Mouse (Mus musculus) heart, adult 2 months (tissue): ENCODE results near the gene Atp11b. TPM values are rescaled to one million over a fixed set of nuclear protein-coding genes. Genes with fewer than 3 reads are reported as not detected.

ENCODE experiments used
- DNase-seq, 2 experiments: peaks; one replicate each; pipeline ENCODE4 v3.0.0; 2021
- H3K27ac ChIP-seq: fragments of 200-600 bp; 2 replicates; pipeline ENCODE4 v1.8.1; 2022
- H3K27me3 ChIP-seq: fragments of 200-500 bp; 2 replicates; pipeline ENCODE4 v1.6.1; 2012; ENCODE audit warnings: mild to moderate bottlenecking, low read length, inconsistent platforms, mixed read lengths; ENCODE audit not compliant: control insufficient read depth, insufficient read depth
- H3K36me3 ChIP-seq: fragments of 200-500 bp; 2 replicates; pipeline ENCODE4 v1.6.1; 2012; ENCODE audit warnings: low read length, inconsistent platforms; ENCODE audit not compliant: control insufficient read depth, insufficient read depth
- H3K4me1 ChIP-seq: fragments of 200-500 bp; 2 replicates; pipeline ENCODE4 v1.6.1; 2011; ENCODE audit warnings: low read length; ENCODE audit not compliant: control insufficient read depth, insufficient read depth
- H3K4me3 ChIP-seq: fragments of 200-600 bp; 2 replicates; pipeline ENCODE4 v1.8.1; 2022
- H3K79me2 ChIP-seq: fragments of 200-500 bp; replicated peaks from 2 replicates; pipeline ENCODE4 v1.6.1; 2012; ENCODE audit warnings: mild to moderate bottlenecking, inconsistent platforms, low read length, moderate library complexity, mixed read lengths; ENCODE audit not compliant: control insufficient read depth, insufficient read depth
- H3K9ac ChIP-seq: fragments of 200-500 bp; 2 replicates; pipeline ENCODE4 v1.6.1; 2012; ENCODE audit warnings: low read depth, mild to moderate bottlenecking, control low read depth, inconsistent platforms, low read length, mixed read lengths
- CTCF ChIP-seq: fragments of 200-600 bp; IDR thresholded peaks from 2 replicates; pipeline ENCODE4 v1.8.1; 2022; ENCODE audit warnings: antibody characterized with exemption, mild to moderate bottlenecking, moderate library complexity
- EP300 ChIP-seq: fragments of 200-500 bp; IDR thresholded peaks from 2 replicates; pipeline ENCODE4 v1.6.1; 2011; ENCODE audit warnings: low read depth, low read length, control low read depth; ENCODE audit not compliant: insufficient read depth
- POLR2A ChIP-seq: fragments of 200-500 bp; IDR thresholded peaks from 2 replicates; pipeline ENCODE4 v1.6.1; 2011; ENCODE audit warnings: mild to moderate bottlenecking, low read depth, low read length, control low read depth; ENCODE audit not compliant: insufficient read depth
- WGBS: fragments of 180-500 bp; shearing (Covaris S2); methylation state at CpG from one replicate; pipeline ENCODE4 v1.1.7; 2018; 5-methylcytosine and 5-hydroxymethylcytosine counted together
- intact Hi-C: fragments of 180-260 bp; cut with DNase I; formaldehyde crosslinking; loops from one replicate; pipeline ENCODE4 v1.15.1; 2025
- long read RNA-seq: library from polyadenylated mRNA; stranded (forward); transcript quantifications from one replicate; pipeline ENCODE4 v2.0.0, GENCODE M21; 2021
- polyA plus RNA-seq: library from polyadenylated mRNA; depleted of rRNA; stranded (reverse); fragments of >200 nt; gene quantifications from 2 replicates; pipeline ENCODE4 v1.2.3, GENCODE M21; 2012; rRNA removed
- total RNA-seq, 2 experiments: library from RNA; stranded (reverse); gene quantifications; 2 replicates each; pipeline ENCODE4 v1.2.3; 2021

The Atp11b gene
- total RNA-seq (10 to 100 TPM; 23.4 to 23.5 TPM), polyA plus RNA-seq (10.2 and 19.9 TPM in 2 replicates)
- long read RNA-seq, full-length matches to known transcripts = 13 of 16 reads
- long read RNA-seq, partial matches to known transcripts = 0 of 16 reads
- long read RNA-seq, other reads (novel, unspliced or antisense) = 3 of 16 reads

- under 1% methylated on average over 87 of the region's 114 CpGs for WGBS
- TF ChIP-seq CTCF (peak; percentile 67), EP300 (no peak), POLR2A (peak; percentile 62; the same call in 1 of the 2 replicates)
- H3K27me3 ChIP-seq = no peaks in the 10 kb centered on the region
- H3K4me3 ChIP-seq = peak within 1 kb of the TSS; percentile 90
- H3K4me1 ChIP-seq = no peaks in the 10 kb centered on the region
- peak within 1 kb of the TSS; percentile 94 for H3K9ac ChIP-seq
- no peaks in the 10 kb centered on the region for H3K36me3 ChIP-seq
- DNase-seq = peak; percentile 86
- peak within 1 kb of the TSS; percentile 82 for H3K27ac ChIP-seq
- intact Hi-C loops = loop anchor here (2.0 to 5.0 kb wide), 3 partner anchors 179 to 313 kb away; partner anchors contain the start of genes Acad9 and Mccc1
- H3K79me2 ChIP-seq = peaks cover 2% of the 10 kb centered on the region
Observed at GRCm38 (mm10) chr3:35753825-35754767, at the start of gene Atp11b. TSS of gene Atp11b (plus strand) at chr3:35754106.

- Histone ChIP-seq H3K4me1 (no peaks in the 10 kb centered on the region), H3K9ac (no peak overlapping the region), H3K79me2 (no peaks in the 10 kb centered on the region), H3K27ac (no peak overlapping the region), H3K27me3 (no peaks in the 10 kb centered on the region), H3K36me3 (no peaks in the 10 kb centered on the region), H3K4me3 (no peak overlapping the region)
- WGBS = 59% methylated on average over 4 of the region's 4 CpGs
- intact Hi-C loops = no loop called here
- DNase-seq = no peak
- no peak for TF ChIP-seq POLR2A
- TF ChIP-seq EP300 = no peak
- TF ChIP-seq CTCF = no peak
Observed at GRCm38 (mm10) chr3:35704328-35704613, 49.6 kb upstream of the Atp11b start.

- H3K27ac ChIP-seq = no peak overlapping the region
- H3K79me2 ChIP-seq = no peaks in the 10 kb centered on the region
- intact Hi-C loops = no loop called here
- WGBS = 55% methylated on average over 8 of the region's 8 CpGs
- DNase-seq = no peak
- no peaks in the 10 kb centered on the region for H3K36me3 ChIP-seq
- no peak for TF ChIP-seq CTCF
- no peak for TF ChIP-seq POLR2A
- no peak for TF ChIP-seq EP300
- H3K9ac ChIP-seq = no peak overlapping the region
- no peaks in the 10 kb centered on the region for H3K4me1 ChIP-seq
- H3K4me3 ChIP-seq = no peak overlapping the region
- no peaks in the 10 kb centered on the region for H3K27me3 ChIP-seq
Observed at GRCm38 (mm10) chr3:35719531-35720205, 34.2 kb upstream of the Atp11b start.

GRCm38 (mm10) chr3:35720801-35721200 lies 33.1 kb upstream of the Atp11b start:
- no peaks in the 10 kb centered on the region for H3K4me1 ChIP-seq
- intact Hi-C loops = no loop called here
- no peak overlapping the region for H3K9ac ChIP-seq
- WGBS = 66% methylated on average over 3 of the region's 3 CpGs
- H3K27ac ChIP-seq = no peak overlapping the region
- no peaks in the 10 kb centered on the region for H3K79me2 ChIP-seq
- H3K27me3 ChIP-seq = no peaks in the 10 kb centered on the region
- H3K4me3 ChIP-seq = no peak overlapping the region
- no peak for DNase-seq
- TF ChIP-seq POLR2A (no peak), EP300 (no peak), CTCF (no peak)
- H3K36me3 ChIP-seq = no peaks in the 10 kb centered on the region

GRCm38 (mm10) chr3:35721818-35722446 lies 32.0 kb upstream of the Atp11b start:
- no peaks in the 10 kb centered on the region for H3K36me3 ChIP-seq
- no peak overlapping the region for H3K4me3 ChIP-seq
- intact Hi-C loops = no loop called here
- WGBS = 73% methylated on average over 4 of the region's 4 CpGs
- no peaks in the 10 kb centered on the region for H3K27me3 ChIP-seq
- H3K79me2 ChIP-seq = no peaks in the 10 kb centered on the region
- no peak overlapping the region for H3K9ac ChIP-seq
- no peak overlapping the region for H3K27ac ChIP-seq
- TF ChIP-seq EP300 = no peak
- no peak for TF ChIP-seq POLR2A
- no peak for TF ChIP-seq CTCF
- no peak for DNase-seq
- no peaks in the 10 kb centered on the region for H3K4me1 ChIP-seq
